Mouse (Mus musculus) erythroid progenitor cell, adult 5-6 weeks (primary cell): Measurements from ENCODE around the gene Rufy2. TPM values are rescaled to one million over a fixed set of nuclear protein-coding genes. Genes with fewer than 3 reads are reported as not detected.

Experiments
- total RNA-seq, 2 experiments: library from RNA; stranded (forward) in 1 of 2; stranded (reverse) in 1 of 2; fragments of 150-400 nt in 1 of 2; fragments of 186-747, 209-891 nt in 1 of 2; gene quantifications; 2 replicates each; pipeline versions ENCODE4 v1.2.3 to v1.2.4; 2015 to 2017; ENCODE audit warnings: low replicate concordance in 2 of 2

Gene Rufy2
- total RNA-seq, 2 experiments from 2014 or later = 1.7 to 3.8 TPM

Other genes with a start within 250 kb of the Rufy2 start
- 110 and 114 TPM in 2 replicates for gene Ccar1, start 187.9 kb upstream of the Rufy2 start, total RNA-seq (2015; ENCODE audit: low replicate concordance)
- gene Ccar1, start 187.9 kb upstream of the Rufy2 start, total RNA-seq (2017; ENCODE audit: low replicate concordance) = 126 and 172 TPM in 2 replicates
- gene Tet1, start 71.2 kb upstream of the Rufy2 start, total RNA-seq (2015; ENCODE audit: low replicate concordance) = 2.2 and 6.7 TPM in 2 replicates
- 0.39 and 0.76 TPM in 2 replicates for gene Tet1, start 71.2 kb upstream of the Rufy2 start, total RNA-seq (2017; ENCODE audit: low replicate concordance)
- gene Slc25a16, start 59.6 kb upstream of the Rufy2 start, total RNA-seq (2015; ENCODE audit: low replicate concordance) = 9.6 and 15.5 TPM in 2 replicates
- gene Slc25a16, start 59.6 kb upstream of the Rufy2 start, total RNA-seq (2017; ENCODE audit: low replicate concordance) = 9.1 and 19.9 TPM in 2 replicates
- gene Dna2, start 33.2 kb upstream of the Rufy2 start, total RNA-seq (2015; ENCODE audit: low replicate concordance) = 41.9 and 47.2 TPM in 2 replicates
- 45.7 and 49.2 TPM in 2 replicates for gene Dna2, start 33.2 kb upstream of the Rufy2 start, total RNA-seq (2017; ENCODE audit: low replicate concordance)
- 28.9 and 56.2 TPM in 2 replicates for gene Hnrnph3, start 44.0 kb downstream of the Rufy2 start, total RNA-seq (2015; ENCODE audit: low replicate concordance)
- 37.2 and 46.0 TPM in 2 replicates for gene Hnrnph3, start 44.0 kb downstream of the Rufy2 start, total RNA-seq (2017; ENCODE audit: low replicate concordance)
- gene Pbld2, start 44.1 kb downstream of the Rufy2 start, total RNA-seq (2015; ENCODE audit: low replicate concordance) = not detected in 2 replicates
- not detected in 2 replicates for gene Pbld2, start 44.1 kb downstream of the Rufy2 start, total RNA-seq (2017; ENCODE audit: low replicate concordance)
- not detected in 2 replicates for gene Pbld1, start 79.9 kb downstream of the Rufy2 start, total RNA-seq (2015; ENCODE audit: low replicate concordance)
- gene Pbld1, start 79.9 kb downstream of the Rufy2 start, total RNA-seq (2017; ENCODE audit: low replicate concordance) = 0.13 TPM in 1 of 2 replicates, not detected in the other
- not detected in 2 replicates for gene Atoh7, start 119.4 kb downstream of the Rufy2 start, total RNA-seq (2015; ENCODE audit: low replicate concordance)
- not detected in 2 replicates for gene Atoh7, start 119.4 kb downstream of the Rufy2 start, total RNA-seq (2017; ENCODE audit: low replicate concordance)
- gene Mypn, start 223.7 kb downstream of the Rufy2 start, total RNA-seq (2015; ENCODE audit: low replicate concordance) = 1.1 TPM in 1 of 2 replicates, not detected in the other
- 1.1 TPM in 1 of 2 replicates, not detected in the other for gene Mypn, start 223.7 kb downstream of the Rufy2 start, total RNA-seq (2017; ENCODE audit: low replicate concordance)